Comparison of ENCODE assay signal across 10 mouse cellular contexts in genomic region chr4:140469760-140470452, GRCm38 (mm10).
A peak's percentile ranks its signal among the peaks of the same experiment; 100 is the strongest.
DNase-seq lines count a peak whose midpoint lies in the region; ATAC-seq lines count a peak whose summit lies in the region.
"Had no signal": no experiment of that assay in that cellular context is flagged by ENCODE, and none has a peak within 500 bp of the region (broad histone marks: within the 10 kb centered on the region; RNA-seq: fewer than 3 reads in every experiment).

No protein-coding gene starts in this region.

- H3K27me3 ChIP-seq in midbrain, embryonic 10.5 days (ENCODE audit: low read depth, poor library complexity, severe bottlenecking), result no peaks in the 10 kb centered on the region; the same call in 1 of the 2 replicates
- no peaks in the 10 kb centered on the region for H3K27me3 ChIP-seq in midbrain, embryonic 15.5 days (replicated peaks)

- 70% methylated on average over 13 of the region's 13 CpGs for WGBS in midbrain, embryonic 10.5 days
- 70% methylated on average over 13 of the region's 13 CpGs for WGBS in midbrain, embryonic 15.5 days

- H3K4me1 ChIP-seq in midbrain, embryonic 10.5 days, result 0 out of 2 replicates have a peak, but pooled peaks cover 12% of the 10 kb centered on the region
- peaks cover 17% of the 10 kb centered on the region for H3K4me1 ChIP-seq in midbrain, embryonic 15.5 days

- no peaks in the 10 kb centered on the region for H3K9me3 ChIP-seq in midbrain, embryonic 10.5 days (replicated peaks)
- H3K9me3 ChIP-seq in midbrain, embryonic 15.5 days, result no peaks in the 10 kb centered on the region

- no peaks in the 10 kb centered on the region for H3K36me3 ChIP-seq in midbrain, embryonic 10.5 days
- no peaks in the 10 kb centered on the region for H3K36me3 ChIP-seq in midbrain, embryonic 15.5 days (replicated peaks)

- H3K27ac ChIP-seq in midbrain, embryonic 10.5 days (replicated peaks), result no peak overlapping the region
- H3K27ac ChIP-seq in midbrain, embryonic 15.5 days, result no peak overlapping the region

- no peak overlapping the region for H3K4me2 ChIP-seq in midbrain, embryonic 15.5 days

- peak; percentile 46 for DNase-seq in adrenal gland, postnatal 14 days
- no peak for DNase-seq in adrenal gland, adult 8-10 months
- DNase-seq in midbrain, embryonic 10.5 days (ENCODE audit: low spot score), result peak; percentile 39
- peak; percentile 42 to 61 for DNase-seq in frontal cortex, postnatal 10 days (ENCODE audit: low spot score in 2 of 2)
- peak; percentile 31 to 39 for DNase-seq in right cerebral cortex, postnatal 36 days (ENCODE audit: low spot score in 2 of 2)
- no peak for DNase-seq in T-cell, adult 2 months (ENCODE audit: low spot score)
- DNase-seq: heart, adult 11 months; thymus, adult 18-20 months had no signal

- no peak overlapping the region for H3K9ac ChIP-seq in midbrain, embryonic 15.5 days

- no peak for ATAC-seq in midbrain, embryonic 15.5 days (replicated peaks)
- ATAC-seq in granulocyte monocyte progenitor cell, adult 5-6 weeks (replicated peaks; ENCODE audit: poor library complexity, severe bottlenecking), result no peak

- H3K4me3 ChIP-seq in midbrain, embryonic 10.5 days, result no peak overlapping the region
- H3K4me3 ChIP-seq in midbrain, embryonic 15.5 days, result no peak overlapping the region

Comparison
In these comparisons a context has a peak if more than half of its experiments do, and no peak if none do; other contexts are left out.
1. DNase-seq: peak in adrenal gland, postnatal 14 days (single experiment), midbrain, embryonic 10.5 days (single experiment), frontal cortex, postnatal 10 days (2 of 2) and right cerebral cortex, postnatal 36 days (2 of 2); none in adrenal gland, adult 8-10 months (single experiment) and T-cell, adult 2 months (single experiment).